Mouse (Mus musculus) cortical plate, adult 2 months (tissue): ENCODE data around the gene Fbxw10.

Experiments
- CTCF ChIP-seq: fragments of 200-500 bp; IDR thresholded peaks from 2 replicates; pipeline ENCODE4 v1.5.1; 2011; ENCODE audit warnings: mild to moderate bottlenecking, control low read depth, low read length; ENCODE audit not compliant: insufficient read depth; ENCODE audit errors: extremely low read depth
- POLR2A ChIP-seq: fragments of 200-500 bp; IDR thresholded peaks from 2 replicates; pipeline ENCODE4 v1.6.1; 2011; ENCODE audit warnings: mild to moderate bottlenecking, low read length, control low read depth; ENCODE audit not compliant: insufficient read depth; ENCODE audit errors: extremely low read depth

DNA sequence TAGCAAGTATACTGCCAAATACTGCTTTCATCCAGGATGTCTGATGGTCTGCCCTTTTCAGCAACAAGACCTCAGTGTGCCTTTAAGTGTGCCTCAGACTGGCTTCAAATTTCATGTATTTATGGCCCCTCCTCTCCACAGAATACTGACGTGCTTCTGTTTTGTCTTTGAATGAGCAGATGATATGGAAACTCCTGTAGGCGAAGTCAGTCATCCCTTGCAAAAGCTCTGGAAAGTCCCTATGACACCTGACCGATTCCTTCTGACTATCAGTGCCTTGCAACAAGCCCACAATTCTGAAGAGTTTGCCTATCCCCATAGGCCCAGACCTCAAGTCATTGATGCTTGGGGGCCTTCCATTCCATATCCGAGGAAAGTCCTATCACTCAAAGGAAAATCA lies 29.6 kb downstream of the Fbxw10 start:
- TF ChIP-seq POLR2A (no peak), CTCF (no peak)
